Mouse (Mus musculus): ENCODE measurements at regions not wholly inside any gene's neighbourhood (a gene's known extent, or its start where the extent isn't known, plus 50 kb on each side); places are given as distances from the start of the nearest gene placed in this dataset.

GRCm38 (mm10) chrX:103553196-103553595, 77.2 kb upstream of the Zcchc13 start:
- no peak for TF ChIP-seq POLR2A (IDR thresholded peaks at IDR 0.05; ENCODE audit: low read depth, low read length)
- no peak for TF ChIP-seq CTCF (conservative IDR thresholded peaks at IDR 0.05; ENCODE audit: insufficient read depth, insufficient read length, low read depth, low read length)
